Mouse (Mus musculus): ENCODE results near the gene Tmem107.
A peak's percentile ranks its signal among the peaks of the same experiment; 100 is the strongest.
"Not testable (repeated sequence)": the region's sequence is repeated elsewhere in the genome, so short reads cannot be mapped to it uniquely, and the experiment has no call there.

The Tmem107 gene

GRCm38 (mm10) chr11:69092386-69092751, 21.8 kb downstream of the Tmem107 start:
- peak; percentile 81 for DNase-seq (ENCODE audit: low read depth, low spot score)

GRCm38 (mm10) chr11:69092871-69093270, 22.3 kb downstream of the Tmem107 start:
- DNase-seq (ENCODE audit: low read depth, low spot score): no peak

- DNase-seq (ENCODE audit: low read depth, low spot score): not testable (repeated sequence)
Measured at GRCm38 (mm10) chr11:69093856-69094255, 23.2 kb downstream of the Tmem107 start.

GRCm38 (mm10) chr11:69094697-69095429, 24.3 kb downstream of the Tmem107 start, which contains the start of gene Per1:
Gene Per1 (plus strand): TSS chr11:69095217.
- DNase-seq (ENCODE audit: low read depth, low spot score): peak; percentile 99

- peak; percentile 81 for DNase-seq (ENCODE audit: low read depth, low spot score)
Measured at GRCm38 (mm10) chr11:69095511-69096231, 25.1 kb downstream of the Tmem107 start.

GRCm38 (mm10) chr11:69096360-69096986, 25.9 kb downstream of the Tmem107 start:
- DNase-seq (ENCODE audit: low read depth, low spot score): no peak

GRCm38 (mm10) chr11:69096987-69097900, 26.6 kb downstream of the Tmem107 start:
- peak; percentile 79 for DNase-seq (ENCODE audit: low read depth, low spot score)

GRCm38 (mm10) chr11:69098039-69098761, 27.6 kb downstream of the Tmem107 start:
- peak; percentile 56 for DNase-seq (ENCODE audit: low read depth, low spot score)

GRCm38 (mm10) chr11:69098762-69099091, 28.1 kb downstream of the Tmem107 start:
- DNase-seq (ENCODE audit: low read depth, low spot score): peak; percentile 98

- no peak for DNase-seq (ENCODE audit: low read depth, low spot score)
Measured at GRCm38 (mm10) chr11:69099177-69099914, 28.7 kb downstream of the Tmem107 start.

- DNase-seq (ENCODE audit: low read depth, low spot score): peak; percentile 97
Measured at GRCm38 (mm10) chr11:69099915-69100345, 29.3 kb downstream of the Tmem107 start.

GRCm38 (mm10) chr11:69100639-69101360, 30.2 kb downstream of the Tmem107 start:
- peak; percentile 37 for DNase-seq (ENCODE audit: low read depth, low spot score)

GRCm38 (mm10) chr11:69101604-69102402, 31.2 kb downstream of the Tmem107 start:
- DNase-seq (ENCODE audit: low read depth, low spot score): no peak

- DNase-seq (ENCODE audit: low read depth, low spot score): no peak
Measured at GRCm38 (mm10) chr11:69102403-69102725, 31.8 kb downstream of the Tmem107 start.

GRCm38 (mm10) chr11:69103121-69103520, 32.5 kb downstream of the Tmem107 start:
- DNase-seq (ENCODE audit: low read depth, low spot score): no peak

GRCm38 (mm10) chr11:69103531-69104435, 33.2 kb downstream of the Tmem107 start:
- no peak for DNase-seq (ENCODE audit: low read depth, low spot score)

GRCm38 (mm10) chr11:69104487-69104886, 33.9 kb downstream of the Tmem107 start:
- no peak for DNase-seq (ENCODE audit: low read depth, low spot score)

- DNase-seq (ENCODE audit: low read depth, low spot score): no peak
Measured at GRCm38 (mm10) chr11:69105227-69105626, 34.6 kb downstream of the Tmem107 start.
